Mouse (Mus musculus) embryonic facial prominence, embryonic 11.5 days (tissue): Measurements from ENCODE around the gene Olfr959. TPM values are rescaled to one million over a fixed set of nuclear protein-coding genes. Genes with fewer than 3 reads are reported as not detected.
A peak's percentile ranks its signal among the peaks of the same experiment; 100 is the strongest.

Source experiments
- ATAC-seq: fragments of 200-750 bp; cut with Nextera tagmentation; replicated peaks from 2 replicates; pipeline ENCODE4 v1.8.0; 2017; ENCODE audit warnings: low read depth; ENCODE audit not compliant: insufficient number of reproducible peaks, low FRiP score, low TSS enrichment
- DNase-seq: peaks from one replicate; pipeline ENCODE4 v3.0.0-alpha.2; 2015; ENCODE audit warnings: low spot score
- H3K27ac ChIP-seq: fragments of 300-500 bp; sonication (generic); replicated peaks from 2 replicates; pipeline ENCODE4 v1.5.1; 2014; ENCODE audit warnings: mild to moderate bottlenecking, low read depth, low read length, control low read depth
- H3K27me3 ChIP-seq: fragments of 300-500 bp; sonication (generic); 2 replicates; pipeline ENCODE4 v1.6.1; 2014; ENCODE audit warnings: mild to moderate bottlenecking, low read length, moderate library complexity, mixed read lengths; ENCODE audit not compliant: control insufficient read depth, insufficient read depth
- H3K36me3 ChIP-seq: fragments of 300-500 bp; sonication (generic); replicated peaks from 2 replicates; pipeline ENCODE4 v1.6.1; 2014; ENCODE audit warnings: low read depth, mild to moderate bottlenecking, low read length, moderate library complexity, mixed read lengths; ENCODE audit not compliant: control insufficient read depth, insufficient read depth
- H3K4me1 ChIP-seq: fragments of 300-500 bp; sonication (generic); 2 replicates; pipeline ENCODE4 v1.6.1; 2014; ENCODE audit warnings: low read length, mixed read lengths; ENCODE audit not compliant: control insufficient read depth, insufficient read depth
- H3K4me2 ChIP-seq: fragments of 300-500 bp; sonication (generic); 2 replicates; pipeline ENCODE4 v1.6.1; 2014; ENCODE audit warnings: low read depth, mild to moderate bottlenecking, control low read depth, low read length, moderate library complexity
- H3K4me3 ChIP-seq: fragments of 300-500 bp; sonication (generic); 2 replicates; pipeline ENCODE4 v1.5.1; 2014; ENCODE audit warnings: low read depth, low read length, control low read depth
- H3K9ac ChIP-seq: fragments of 300-500 bp; sonication (generic); replicated peaks from 2 replicates; pipeline ENCODE4 v1.6.1; 2014; ENCODE audit warnings: mild to moderate bottlenecking, control low read depth, low read length
- H3K9me3 ChIP-seq: fragments of 300-500 bp; sonication (generic); replicated peaks from 2 replicates; pipeline ENCODE4 v1.6.1; 2016; ENCODE audit warnings: mild to moderate bottlenecking, low read length, inconsistent platforms, mixed read lengths; ENCODE audit not compliant: control insufficient read depth
- WGBS: fragments of 180-500 bp; shearing (Covaris S2); extraction: QIAGEN DNeasy Blood & Tissue Kit; methylation state at CpG from one replicate; pipeline ENCODE4 v1.1.7; 2014; 5-methylcytosine and 5-hydroxymethylcytosine counted together
- polyA plus RNA-seq: library from polyadenylated mRNA; unstranded; fragments of >200 nt; fragmentation: Nextera tagmentation; extraction: Ambion mirVana; gene quantifications from 2 replicates; pipeline ENCODE4 v1.2.1, GENCODE M21; 2014

Gene Olfr959
- polyA plus RNA-seq, 1 experiment from 2014 or later = not detected

DNA sequence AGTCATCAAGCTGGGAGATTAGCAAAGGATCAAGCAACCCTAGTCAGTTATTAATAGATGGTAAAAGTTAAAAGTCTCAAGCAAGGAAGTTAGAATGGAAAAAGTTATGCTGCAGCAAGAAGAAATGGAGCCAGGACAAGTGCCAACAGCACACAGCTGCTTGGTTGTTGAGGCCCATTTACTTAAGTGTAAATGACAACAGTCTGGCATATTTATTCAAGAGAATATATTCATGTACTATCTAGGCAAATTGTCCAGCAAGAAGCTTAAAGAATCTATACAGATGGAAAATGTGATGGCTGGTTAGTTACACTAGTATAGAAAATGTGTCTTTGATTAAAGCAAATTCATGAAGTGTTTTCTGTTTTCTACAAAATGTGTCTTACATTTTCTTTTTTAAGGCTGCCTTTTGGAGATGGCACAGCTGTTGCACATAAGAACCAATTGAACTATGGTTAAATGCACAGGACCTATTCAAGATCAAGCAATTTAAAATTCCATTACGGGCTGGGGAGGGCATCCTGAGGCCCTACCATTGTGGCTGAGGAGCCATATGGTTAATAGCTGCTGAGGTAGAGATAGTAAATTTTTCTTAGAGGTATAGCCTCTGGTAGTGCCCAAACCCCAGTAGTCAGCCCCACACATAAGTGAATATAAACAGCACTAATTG lies 51.6 kb downstream of the Olfr959 start:
- no peak overlapping the region for H3K4me3 ChIP-seq
- H3K9me3 ChIP-seq = no peaks in the 10 kb centered on the region
- no peak overlapping the region for H3K27ac ChIP-seq
- no peak overlapping the region for H3K4me2 ChIP-seq
- H3K4me1 ChIP-seq = no peaks in the 10 kb centered on the region
- no peak overlapping the region for H3K9ac ChIP-seq
- H3K36me3 ChIP-seq = no peaks in the 10 kb centered on the region
- no peaks in the 10 kb centered on the region for H3K27me3 ChIP-seq
- ATAC-seq (no peak), DNase-seq (peak; percentile 7)
- 64% methylated on average over 1 of the region's 1 CpGs for WGBS

Other genes starting within 250 kb of the Olfr959 start
- gene Olfr948, start 249.5 kb downstream of the Olfr959 start, polyA plus RNA-seq = not detected in 2 replicates
- gene Olfr951, start 188.2 kb downstream of the Olfr959 start, polyA plus RNA-seq = not detected in 2 replicates
- gene Olfr952, start 148.4 kb downstream of the Olfr959 start, polyA plus RNA-seq = not detected in 2 replicates
- gene Olfr954, start 118.9 kb downstream of the Olfr959 start, polyA plus RNA-seq = not detected in 2 replicates
- not detected in 2 replicates for gene Olfr955, start 103.6 kb downstream of the Olfr959 start, polyA plus RNA-seq
- not detected in 2 replicates for gene Olfr44, start 81.6 kb downstream of the Olfr959 start, polyA plus RNA-seq
- gene Olfr957, start 59.8 kb downstream of the Olfr959 start, polyA plus RNA-seq = not detected in 2 replicates
- not detected in 2 replicates for gene Olfr958, start 21.5 kb downstream of the Olfr959 start, polyA plus RNA-seq
- 34.3 and 35.0 TPM in 2 replicates for gene AW551984, start 28.8 kb upstream of the Olfr959 start, polyA plus RNA-seq
- gene Olfr148, start 35.1 kb upstream of the Olfr959 start, polyA plus RNA-seq = not detected in 2 replicates
- not detected in 2 replicates for gene Olfr960, start 45.8 kb upstream of the Olfr959 start, polyA plus RNA-seq
- not detected in 2 replicates for gene Olfr961, start 69.5 kb upstream of the Olfr959 start, polyA plus RNA-seq
- not detected in 2 replicates for gene Olfr963, start 91.6 kb upstream of the Olfr959 start, polyA plus RNA-seq
- gene Olfr149, start 131.5 kb upstream of the Olfr959 start, polyA plus RNA-seq = not detected in 2 replicates
- not detected in 2 replicates for gene Olfr965, start 135.8 kb upstream of the Olfr959 start, polyA plus RNA-seq
- not detected in 2 replicates for gene Olfr150, start 155.4 kb upstream of the Olfr959 start, polyA plus RNA-seq
- gene Olfr967, start 170.7 kb upstream of the Olfr959 start, polyA plus RNA-seq = not detected in 2 replicates
- not detected in 2 replicates for gene Olfr968, start 207.7 kb upstream of the Olfr959 start, polyA plus RNA-seq
- gene Olfr969, start 215.4 kb upstream of the Olfr959 start, polyA plus RNA-seq = not detected in 2 replicates
- not detected in 2 replicates for gene Olfr970, start 233.3 kb upstream of the Olfr959 start, polyA plus RNA-seq